Mouse (Mus musculus): Measurements from ENCODE around the gene Nrn1l. TPM values are rescaled to one million over a fixed set of nuclear protein-coding genes. Genes with fewer than 3 reads are reported as not detected.

The Nrn1l gene
- under 1 TPM; 0.57 to 0.99 TPM for total RNA-seq (2021)
- long read RNA-seq, result 0 reads

DNA sequence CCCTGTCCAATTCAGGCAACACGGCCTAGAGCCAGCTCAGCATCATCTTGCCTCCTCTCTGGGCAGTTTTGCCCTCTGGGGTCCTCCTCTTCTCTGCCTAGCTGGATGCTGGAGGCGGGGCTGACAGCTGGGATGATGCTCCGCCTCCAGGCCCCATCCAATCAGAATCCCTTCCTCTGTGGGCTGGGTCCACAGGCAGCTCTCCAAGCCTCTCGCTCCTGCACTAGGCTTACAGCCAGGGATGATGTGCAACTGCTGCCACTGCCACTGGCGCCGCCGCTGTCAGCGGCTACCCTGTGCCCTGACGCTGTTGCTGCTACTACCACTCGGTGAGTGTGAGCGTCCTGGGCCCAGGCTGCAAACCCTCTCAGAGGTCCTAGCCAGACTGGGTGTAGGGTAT, at the start of gene Nrn1l:
Gene Nrn1l (plus strand): TSS at position 229 of the 400 bp plus-strand sequence.
- peak; percentile 76 to 80 for DNase-seq (ENCODE audit: low spot score in 2 of 2)

- no peak for DNase-seq (ENCODE audit: low spot score in 2 of 2)
Measured at GRCm38 (mm10) chr8:105846678-105847077, 46.7 kb upstream of the Nrn1l start.

GRCm38 (mm10) chr8:105850014-105850413, 43.4 kb upstream of the Nrn1l start:
- DNase-seq (ENCODE audit: low spot score in 2 of 2), result no peak

GRCm38 (mm10) chr8:105850611-105851010, 42.8 kb upstream of the Nrn1l start:
- DNase-seq (ENCODE audit: low spot score in 2 of 2), result no peak

- peak; percentile 85 to 93 for DNase-seq (ENCODE audit: low spot score in 2 of 2)
Measured at GRCm38 (mm10) chr8:105851651-105852143, 41.7 kb upstream of the Nrn1l start.

GRCm38 (mm10) chr8:105852146-105852729, 41.1 kb upstream of the Nrn1l start:
- no peak for DNase-seq (ENCODE audit: low spot score in 2 of 2)

- no peak for DNase-seq (ENCODE audit: low spot score in 2 of 2)
Measured at GRCm38 (mm10) chr8:105853178-105853577, 40.2 kb upstream of the Nrn1l start, which contains the start of gene Cenpt. Cenpt (minus strand) TSS chr8:105853278.

- no peak for DNase-seq (ENCODE audit: low spot score in 2 of 2)
Measured at GRCm38 (mm10) chr8:105854303-105854702, 39.1 kb upstream of the Nrn1l start.

GRCm38 (mm10) chr8:105854715-105855216, 38.6 kb upstream of the Nrn1l start, which contains the start of gene Thap11:
Thap11 (plus strand) TSS chr8:105855132.
- DNase-seq (ENCODE audit: low spot score in 2 of 2), result peak; percentile 86 to 93

DNA sequence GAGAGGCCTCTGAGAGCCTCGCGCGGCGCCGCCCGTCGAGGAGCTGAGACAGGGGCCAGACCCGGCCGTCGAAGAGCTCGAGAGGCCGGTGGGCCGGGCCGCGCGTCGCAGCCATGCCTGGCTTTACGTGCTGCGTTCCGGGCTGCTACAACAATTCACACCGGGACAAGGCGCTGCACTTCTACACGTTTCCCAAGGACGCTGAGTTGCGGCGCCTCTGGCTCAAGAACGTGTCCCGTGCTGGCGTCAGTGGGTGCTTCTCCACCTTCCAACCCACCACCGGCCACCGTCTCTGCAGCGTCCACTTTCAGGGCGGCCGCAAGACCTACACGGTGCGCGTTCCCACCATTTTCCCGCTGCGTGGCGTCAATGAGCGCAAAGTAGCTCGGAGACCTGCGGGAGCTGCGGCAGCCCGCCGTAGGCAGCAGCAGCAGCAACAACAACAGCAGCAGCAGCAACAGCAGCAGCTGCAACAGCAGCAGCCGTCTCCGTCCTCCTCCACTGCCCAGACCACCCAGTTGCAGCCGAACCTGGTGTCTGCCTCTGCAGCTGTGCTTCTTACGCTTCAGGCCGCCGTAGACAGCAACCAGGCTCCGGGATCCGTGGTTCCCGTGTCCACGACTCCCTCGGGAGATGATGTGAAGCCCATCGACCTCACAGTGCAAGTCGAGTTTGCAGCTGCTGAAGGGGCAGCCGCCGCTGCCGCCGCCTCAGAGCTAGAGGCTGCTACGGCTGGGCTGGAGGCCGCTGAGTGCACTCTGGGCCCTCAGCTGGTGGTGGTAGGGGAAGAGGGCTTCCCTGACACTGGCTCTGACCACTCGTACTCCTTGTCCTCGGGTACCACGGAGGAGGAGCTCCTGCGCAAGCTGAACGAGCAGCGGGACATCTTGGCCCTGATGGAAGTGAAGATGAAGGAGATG, 37.9 kb upstream of the Nrn1l start:
- DNase-seq (ENCODE audit: low spot score in 2 of 2), result peak in 1 of 2 experiments; percentile 23

DNA sequence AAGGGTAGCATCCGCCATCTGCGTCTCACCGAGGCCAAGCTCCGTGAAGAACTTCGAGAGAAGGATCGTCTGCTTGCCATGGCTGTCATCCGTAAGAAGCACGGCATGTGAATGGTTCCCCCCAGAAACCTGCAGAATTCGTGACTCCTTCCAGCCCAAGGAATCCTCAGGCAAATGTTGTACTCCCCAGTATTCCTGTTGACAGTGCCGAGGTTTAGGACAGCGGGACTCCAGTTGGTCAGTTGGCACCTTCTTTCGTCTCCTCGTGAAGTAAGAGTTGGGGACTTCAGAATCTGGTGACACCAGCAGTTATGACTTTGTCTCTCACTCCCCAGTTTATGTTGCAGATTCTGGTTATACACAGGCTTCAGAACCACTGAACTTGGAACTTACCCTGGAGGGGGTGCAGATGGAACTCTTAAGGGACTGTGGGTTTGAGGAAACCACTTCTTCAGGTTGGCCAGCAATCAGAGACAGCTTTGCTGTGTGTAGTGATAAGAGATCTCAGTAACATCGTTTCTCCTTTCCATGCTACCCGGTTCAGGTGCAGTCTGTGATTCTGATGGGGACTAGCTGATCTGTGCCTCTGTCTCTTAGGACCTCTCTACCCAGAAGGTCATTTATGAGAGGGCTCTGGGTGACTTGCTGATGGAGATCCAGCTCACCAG, 37.1 kb upstream of the Nrn1l start:
- no peak for DNase-seq (ENCODE audit: low spot score in 2 of 2)

DNA sequence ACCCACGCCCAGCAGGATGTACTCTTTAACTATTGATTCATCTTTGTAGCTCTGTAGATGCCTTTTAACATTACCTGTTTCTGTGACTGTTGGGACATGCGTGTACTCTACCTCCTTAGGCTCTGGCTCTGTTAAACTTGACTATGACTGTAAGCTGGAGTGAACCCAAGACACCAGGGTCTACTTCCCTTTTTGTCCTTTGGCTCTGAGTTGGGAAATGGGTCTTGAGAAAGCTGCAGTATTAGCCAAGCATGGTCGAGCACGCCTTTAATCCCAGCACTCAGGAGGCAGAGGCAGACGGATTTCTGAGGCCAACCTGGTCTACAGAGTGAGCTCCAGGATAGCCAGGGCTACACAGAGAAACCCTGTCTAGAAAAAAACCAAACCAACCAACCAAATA, 34.9 kb upstream of the Nrn1l start:
- DNase-seq (ENCODE audit: low spot score in 2 of 2), result no peak

DNA sequence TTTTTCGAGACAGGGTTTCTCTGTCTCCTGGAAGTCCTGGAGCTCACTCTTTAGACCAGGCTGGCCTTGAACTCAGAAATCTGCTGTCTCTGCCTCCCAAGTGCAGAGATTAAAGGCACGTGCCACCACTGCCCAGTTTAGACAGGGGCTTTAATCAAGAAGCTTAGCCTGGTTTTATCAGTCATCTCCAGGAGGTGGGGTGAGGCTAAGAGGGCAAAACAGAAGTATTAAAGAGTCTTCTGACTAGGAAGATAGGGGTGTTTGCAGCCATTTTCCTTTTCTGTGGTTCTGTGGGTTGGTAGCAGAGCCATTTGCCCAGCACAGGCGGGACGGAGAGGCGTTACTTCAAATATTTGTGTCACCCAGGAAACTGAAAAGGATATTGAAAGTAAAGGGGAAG, 34.1 kb upstream of the Nrn1l start:
- no peak for DNase-seq (ENCODE audit: low spot score in 2 of 2)

DNA sequence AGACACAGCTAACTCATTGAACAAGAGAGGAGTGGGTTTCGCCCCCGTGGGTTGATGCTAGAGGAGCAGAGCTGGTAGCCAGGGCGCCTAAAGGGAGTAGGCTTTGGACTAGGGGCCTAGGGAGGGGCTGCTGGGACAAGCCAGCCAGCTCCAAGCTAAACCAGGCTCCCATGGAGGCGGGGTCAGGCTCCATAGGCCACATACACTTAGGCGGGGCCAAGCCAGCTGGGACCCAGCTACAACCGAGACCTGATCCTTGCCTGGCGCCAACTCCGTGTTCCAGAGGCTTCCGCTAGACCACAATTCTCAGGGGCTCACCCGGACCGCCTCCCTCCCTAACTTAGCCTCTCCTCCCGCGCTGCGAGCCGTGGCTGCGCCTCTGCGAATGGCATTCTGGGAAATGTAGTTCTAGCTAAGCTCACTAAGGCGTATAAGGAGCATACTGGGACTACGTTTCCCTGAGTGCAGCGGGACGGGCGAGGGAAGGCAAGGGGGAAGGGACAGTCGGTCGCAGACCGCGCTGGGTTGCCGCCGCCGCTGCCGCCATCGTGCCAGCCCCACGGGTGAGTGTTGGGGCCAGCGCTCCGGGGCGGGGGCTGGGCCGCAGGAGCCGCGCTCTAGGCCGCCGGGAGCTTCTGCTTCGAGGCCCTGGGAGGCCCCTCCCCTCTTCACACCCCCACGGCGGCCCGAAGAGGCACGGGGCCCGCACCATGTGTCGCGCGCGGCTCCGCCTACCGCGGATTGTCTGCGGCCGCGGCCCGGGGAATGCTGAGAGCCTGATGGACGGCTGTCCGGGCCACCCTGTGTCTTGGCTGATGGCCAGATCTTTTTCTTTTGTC, 33.0 kb upstream of the Nrn1l start, which contains the start of gene Nutf2:
Gene Nutf2 (plus strand): TSS at position 438 of the 839 bp plus-strand sequence.
- DNase-seq (ENCODE audit: low spot score in 2 of 2), result peak; percentile 93 to 97

GRCm38 (mm10) chr8:105861951-105862350, 31.4 kb upstream of the Nrn1l start:
- no peak for DNase-seq (ENCODE audit: low spot score in 2 of 2)

DNA sequence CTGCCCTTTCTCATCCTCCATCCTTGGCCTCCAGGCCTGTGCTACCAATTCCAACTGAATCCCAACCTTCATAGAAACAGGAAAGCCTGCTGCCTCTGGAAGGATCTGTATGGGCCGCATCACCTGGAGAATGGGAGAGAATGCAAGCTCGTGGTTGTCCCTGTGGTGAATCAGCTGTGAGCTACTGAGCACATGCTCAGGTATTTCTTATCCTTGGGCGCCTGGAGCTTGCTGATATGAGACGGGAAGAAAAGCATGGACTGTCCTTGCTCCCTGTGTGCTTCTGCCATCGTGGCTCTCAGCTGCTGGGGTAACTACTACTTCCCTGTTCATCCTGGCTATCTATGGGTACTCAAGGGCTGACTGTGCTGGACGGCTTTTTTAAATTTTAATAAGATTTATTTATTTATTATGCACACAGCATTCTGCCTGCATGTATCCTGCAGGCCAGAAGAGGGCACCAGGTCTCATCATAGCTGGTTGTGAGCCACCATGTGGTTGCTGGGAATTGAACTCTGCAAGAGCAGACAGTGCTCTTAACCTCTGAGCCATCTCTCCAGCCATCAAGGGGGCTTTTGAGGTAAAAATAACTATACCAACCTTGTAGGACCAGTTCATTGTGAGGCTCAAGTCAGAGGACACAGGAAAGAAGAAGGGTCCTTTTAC, 26.9 kb upstream of the Nrn1l start:
- DNase-seq (ENCODE audit: low spot score in 2 of 2), result no peak

GRCm38 (mm10) chr8:105874301-105874700, 19.1 kb upstream of the Nrn1l start:
- no peak for DNase-seq (ENCODE audit: low spot score in 2 of 2)

DNA sequence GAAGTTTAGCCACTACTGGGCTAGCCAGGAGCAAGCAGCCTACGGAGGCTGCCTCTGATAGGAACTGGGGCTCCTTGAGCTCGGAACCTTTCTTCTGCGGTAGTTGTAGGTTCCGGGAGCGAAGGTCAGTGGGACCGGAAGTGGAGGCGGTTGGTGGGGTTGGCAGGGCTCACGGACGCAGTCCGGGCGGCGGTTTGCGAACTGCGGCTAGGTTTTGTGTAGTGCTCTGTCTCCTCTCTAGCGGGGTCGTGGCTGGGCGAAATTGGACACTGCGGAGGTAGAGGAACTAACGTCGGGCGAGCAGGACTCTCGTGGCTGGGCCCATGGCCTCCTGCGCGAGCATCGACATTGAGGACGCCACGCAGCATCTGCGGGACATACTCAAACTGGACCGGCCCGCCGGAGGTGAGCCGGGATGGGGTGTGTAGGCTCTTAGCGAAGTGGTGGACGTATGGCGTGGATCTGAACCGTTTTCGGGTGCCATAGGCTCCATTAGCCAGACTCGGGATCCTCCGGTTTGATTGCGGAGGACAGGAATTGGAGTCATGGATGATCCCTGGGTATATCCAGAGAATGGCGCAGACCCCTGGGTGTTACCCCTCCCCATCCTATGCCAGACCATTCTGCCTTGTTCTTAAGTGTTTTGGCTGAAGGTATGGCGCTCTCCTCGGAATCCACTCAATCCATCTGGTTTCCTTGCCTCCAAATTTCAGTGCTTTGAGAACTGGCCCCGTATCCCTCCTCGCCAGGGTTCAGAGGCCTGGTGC, 12.4 kb upstream of the Nrn1l start, which contains the start of gene Edc4:
Gene Edc4 (plus strand): TSS at position 128 of the 767 bp plus-strand sequence.
- DNase-seq (ENCODE audit: low spot score in 2 of 2), result peak; percentile 75 to 84

All from layer of hippocampus, adult 18-20 months (tissue).